Mouse (Mus musculus): ENCODE results near the gene Jsrp1. TPM values are rescaled to one million over a fixed set of nuclear protein-coding genes. Genes with fewer than 3 reads are reported as not detected.

The Jsrp1 gene
- not detected for polyA plus RNA-seq (2014; fragmentation: Illumina TruSeq; extraction: RNeasy Lipid Tissue Mini Kit (QIAGEN cat#74804); ENCODE audit: low read depth, low replicate concordance)

DNA sequence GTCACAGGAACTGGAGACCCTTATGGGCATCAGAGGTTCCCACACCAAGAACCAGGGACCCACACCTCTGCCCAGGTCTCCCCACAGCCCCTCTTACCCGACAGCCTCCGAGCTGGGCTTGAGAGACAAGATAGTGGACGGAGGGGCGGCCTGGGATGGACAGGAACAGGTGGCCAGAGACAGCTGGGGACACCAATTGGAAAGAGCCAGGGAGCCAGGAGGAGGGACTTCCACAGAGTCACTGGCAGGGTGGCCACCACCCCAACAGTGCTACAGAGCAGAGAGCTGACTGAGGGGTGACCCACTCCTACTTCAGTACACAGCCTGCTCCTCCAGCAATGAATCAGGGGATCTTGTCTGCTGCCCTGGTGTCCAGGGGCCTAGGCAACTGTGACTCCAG, at the start of gene Jsrp1:
Gene Jsrp1 (minus strand): TSS at position 133 of the 400 bp plus-strand sequence.

DNA sequence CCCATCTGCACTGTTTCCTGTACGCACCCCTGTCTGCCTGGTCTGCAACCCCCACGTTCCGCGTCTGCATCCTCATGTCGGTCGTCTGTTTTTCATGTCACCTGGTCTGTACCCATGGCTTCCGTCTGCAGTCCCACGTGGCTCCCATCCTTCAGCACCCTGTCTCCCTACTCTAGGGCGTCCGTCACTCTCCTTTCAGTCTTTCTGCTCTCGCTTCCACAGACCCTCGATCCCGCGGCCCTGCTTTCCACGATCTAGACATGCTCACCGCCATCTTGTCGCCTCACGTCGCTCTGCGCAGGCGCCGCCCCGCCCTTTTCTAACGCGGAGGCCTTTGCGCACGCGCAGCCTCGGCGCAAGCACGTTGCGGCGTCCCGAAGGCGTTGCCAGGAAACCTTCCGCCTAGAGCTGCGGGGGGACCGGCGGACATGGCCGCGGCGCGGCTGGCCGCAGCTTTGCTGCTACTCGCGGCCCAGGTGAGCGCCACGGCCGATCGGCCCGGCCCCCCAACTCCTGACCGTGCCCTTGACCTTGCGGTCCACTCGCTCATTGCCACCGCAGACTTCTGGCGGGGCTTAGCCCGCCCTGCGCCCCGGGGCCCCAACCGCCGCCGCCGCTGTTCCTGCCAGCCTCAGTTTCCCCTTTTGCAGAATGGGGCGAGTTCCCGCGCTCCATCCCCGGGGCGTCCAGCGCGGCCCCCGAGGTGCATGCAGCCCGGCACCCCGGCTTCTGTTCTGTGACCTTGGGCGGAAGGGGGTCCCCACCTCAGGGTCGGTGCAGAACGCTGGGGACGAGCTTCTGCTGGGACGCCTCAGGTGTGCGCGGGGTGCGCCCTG, 41.8 kb upstream of the Jsrp1 start, which contains the start of the genes Lsm7 and Sppl2b:
Gene Lsm7 (minus strand): TSS at position 297 of the 836 bp plus-strand sequence.
Gene Sppl2b (plus strand): TSS at position 363 of the 836 bp plus-strand sequence.

DNA sequence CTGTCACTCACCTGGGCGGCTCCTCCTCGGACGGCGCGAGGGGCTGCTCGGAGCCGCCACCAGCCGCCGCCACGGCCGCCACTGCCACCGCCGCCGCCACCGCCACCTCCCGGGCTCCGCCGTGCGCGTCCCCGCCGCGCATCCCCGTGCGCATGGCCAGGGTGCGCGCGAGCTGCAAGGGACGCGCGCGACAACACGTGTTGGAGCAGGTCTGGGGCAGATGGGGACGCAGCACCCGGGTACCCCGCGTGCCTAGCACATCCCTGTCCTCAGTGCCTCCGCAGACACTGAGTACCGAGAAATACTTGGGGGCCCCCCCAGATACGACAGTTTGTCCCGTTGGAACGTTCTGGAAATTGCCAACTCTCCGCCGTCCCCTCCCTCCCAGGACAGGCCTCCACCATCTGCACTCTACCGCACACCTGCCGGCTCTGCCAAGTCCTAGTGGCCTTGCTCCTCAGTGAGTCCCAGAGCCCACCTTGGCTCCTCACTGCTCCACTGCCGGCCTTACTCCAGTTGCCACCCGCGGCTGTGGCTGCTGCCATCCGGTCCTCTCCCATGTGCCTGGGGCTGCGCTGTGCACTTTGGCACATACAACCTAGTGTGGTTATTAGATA, 30.7 kb upstream of the Jsrp1 start, which contains the start of gene Lingo3:
Gene Lingo3 (minus strand): TSS at position 109 of the 617 bp plus-strand sequence.

DNA sequence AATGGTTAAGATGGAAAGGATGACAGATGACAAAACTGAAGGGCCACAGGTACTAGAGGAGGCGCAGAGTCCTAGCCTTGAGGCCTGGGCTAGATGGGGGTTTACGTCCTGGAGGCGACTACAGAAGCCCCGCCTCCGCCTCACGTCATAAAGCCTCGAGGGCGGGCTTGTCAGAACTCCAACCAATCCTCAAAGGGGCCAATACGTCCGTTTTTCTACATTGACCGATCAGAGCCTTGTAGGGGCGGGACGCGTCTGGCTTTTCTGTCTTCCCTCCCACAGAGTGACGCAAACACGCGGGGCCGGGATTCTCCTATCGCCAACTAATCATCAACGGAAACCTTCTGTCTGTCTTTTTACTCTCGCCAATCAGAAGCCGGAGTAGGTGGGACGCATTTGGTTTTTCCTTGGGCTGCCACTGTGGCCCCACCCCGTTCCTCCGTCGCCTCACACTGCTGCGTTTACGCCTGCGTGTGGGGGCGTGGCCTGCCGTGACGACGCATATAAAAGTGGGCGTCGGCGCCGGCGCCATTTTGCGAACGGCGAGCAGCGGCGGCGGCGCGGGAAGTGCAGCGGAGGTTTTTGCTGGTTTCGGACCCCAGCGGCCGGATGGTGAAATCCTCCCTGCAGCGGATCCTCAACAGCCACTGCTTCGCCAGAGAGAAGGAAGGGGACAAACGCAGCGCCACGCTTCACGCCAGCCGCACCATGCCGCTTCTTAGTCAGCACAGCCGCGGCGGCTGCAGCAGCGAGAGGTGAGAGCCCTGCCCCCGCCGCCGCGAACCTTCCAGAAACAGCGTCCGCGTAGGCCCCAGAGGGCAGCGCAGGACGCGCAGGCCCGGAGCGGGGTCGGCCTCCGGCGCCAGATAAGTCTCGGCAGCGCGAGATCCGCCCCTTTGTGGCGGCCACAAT, 13.1 kb upstream of the Jsrp1 start, which contains the start of gene Oaz1:
Gene Oaz1 (plus strand): TSS at position 506 of the 912 bp plus-strand sequence.

DNA sequence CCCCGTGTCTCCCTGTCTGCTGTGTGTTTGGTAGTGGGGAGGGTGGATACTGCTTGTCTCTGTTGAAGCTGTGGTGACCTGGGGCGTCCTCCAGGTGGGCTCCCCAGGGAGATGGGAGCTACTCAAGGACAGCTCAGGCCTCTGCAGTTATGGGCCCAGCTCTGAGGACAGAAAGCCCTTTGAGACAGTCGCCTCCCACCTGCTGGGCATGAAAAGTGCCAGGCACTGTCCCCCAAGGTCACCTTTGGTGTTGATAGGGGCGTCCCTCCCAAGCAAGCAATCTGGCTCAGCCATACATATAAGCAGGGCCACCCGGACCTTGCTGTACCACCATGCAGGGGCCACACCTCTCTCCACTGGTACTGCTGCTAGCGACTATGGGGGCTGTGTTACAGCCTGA, 8.4 kb downstream of the Jsrp1 start, which contains the start of gene Amh:
Gene Amh (plus strand): TSS at position 328 of the 400 bp plus-strand sequence.

DNA sequence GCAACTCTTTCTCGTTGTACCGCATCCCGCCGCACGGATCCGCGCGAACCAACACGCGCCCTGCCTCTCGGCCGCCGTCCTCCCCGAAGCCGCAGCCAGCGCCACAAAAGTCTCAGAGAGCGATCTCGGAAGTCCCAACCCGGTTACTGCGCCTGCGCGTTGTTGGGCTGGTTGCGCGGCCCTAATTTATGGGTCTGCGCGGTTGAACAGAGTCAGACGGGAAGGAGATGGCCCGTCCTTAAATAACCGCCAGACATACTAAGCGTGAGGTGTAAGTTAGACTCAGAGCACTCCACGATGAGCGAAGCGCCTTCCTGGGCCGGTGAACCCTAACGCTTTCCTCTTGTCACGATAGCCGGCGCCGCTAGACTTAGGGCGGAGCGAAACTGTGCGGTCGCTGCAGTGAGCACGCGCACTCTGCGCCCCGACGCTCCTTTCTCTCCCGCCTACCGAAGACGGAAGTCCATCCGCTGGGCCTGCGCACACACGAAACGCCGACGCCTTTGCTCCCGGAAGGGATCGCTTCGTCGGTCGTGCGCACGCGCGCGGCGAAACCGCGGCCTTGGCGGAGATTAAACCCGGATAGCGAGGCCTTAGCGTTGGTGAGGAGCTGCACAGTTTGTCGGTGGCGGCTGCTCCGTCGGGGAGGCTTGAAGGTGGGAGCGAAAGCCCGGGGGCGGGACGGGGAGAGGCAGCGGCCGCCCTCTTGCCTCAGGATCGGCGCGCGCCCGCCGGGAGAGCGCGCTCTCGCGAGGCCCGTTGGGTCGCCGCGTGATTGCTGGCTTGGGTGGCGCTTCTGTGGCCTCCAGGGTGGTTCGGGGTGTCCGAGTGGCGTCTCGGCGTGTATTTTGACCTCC, 14.9 kb downstream of the Jsrp1 start, which contains the start of the genes Sf3a2 and Plekhj1:
Gene Sf3a2 (plus strand): TSS at position 49 of the 857 bp plus-strand sequence.
Gene Plekhj1 (minus strand): TSS at position 477 of the 857 bp plus-strand sequence.

Other genes with a start within 250 kb of the Jsrp1 start
- 1.7 TPM for gene Klf16, start 236.2 kb downstream of the Jsrp1 start, polyA plus RNA-seq (2014; fragmentation: Illumina TruSeq; extraction: RNeasy Lipid Tissue Mini Kit (QIAGEN cat#74804); ENCODE audit: low read depth, low replicate concordance)
- gene Abhd17a, start 223.2 kb downstream of the Jsrp1 start, polyA plus RNA-seq (2014; fragmentation: Illumina TruSeq; extraction: RNeasy Lipid Tissue Mini Kit (QIAGEN cat#74804); ENCODE audit: low read depth, low replicate concordance): not detected
- 0.88 TPM for gene Scamp4, start 210.6 kb downstream of the Jsrp1 start, polyA plus RNA-seq (2014; fragmentation: Illumina TruSeq; extraction: RNeasy Lipid Tissue Mini Kit (QIAGEN cat#74804); ENCODE audit: low read depth, low replicate concordance)
- not detected for gene Adat3, start 210.6 kb downstream of the Jsrp1 start, polyA plus RNA-seq (2014; fragmentation: Illumina TruSeq; extraction: RNeasy Lipid Tissue Mini Kit (QIAGEN cat#74804); ENCODE audit: low read depth, low replicate concordance)
- gene Gm49322, start 207.5 kb downstream of the Jsrp1 start, polyA plus RNA-seq (2014; fragmentation: Illumina TruSeq; extraction: RNeasy Lipid Tissue Mini Kit (QIAGEN cat#74804); ENCODE audit: low read depth, low replicate concordance): not detected
- gene Csnk1g2, start 190.7 kb downstream of the Jsrp1 start, polyA plus RNA-seq (2014; fragmentation: Illumina TruSeq; extraction: RNeasy Lipid Tissue Mini Kit (QIAGEN cat#74804); ENCODE audit: low read depth, low replicate concordance): 6.7 TPM
- gene Btbd2, start 156.4 kb downstream of the Jsrp1 start, polyA plus RNA-seq (2014; fragmentation: Illumina TruSeq; extraction: RNeasy Lipid Tissue Mini Kit (QIAGEN cat#74804); ENCODE audit: low read depth, low replicate concordance): 0.13 TPM
- 1.7 TPM for gene Mknk2, start 135.4 kb downstream of the Jsrp1 start, polyA plus RNA-seq (2014; fragmentation: Illumina TruSeq; extraction: RNeasy Lipid Tissue Mini Kit (QIAGEN cat#74804); ENCODE audit: low read depth, low replicate concordance)
- gene Mob3a, start 111.5 kb downstream of the Jsrp1 start, polyA plus RNA-seq (2014; fragmentation: Illumina TruSeq; extraction: RNeasy Lipid Tissue Mini Kit (QIAGEN cat#74804); ENCODE audit: low read depth, low replicate concordance): 2.6 TPM
- 20.6 TPM for gene Izumo4, start 111.3 kb downstream of the Jsrp1 start, polyA plus RNA-seq (2014; fragmentation: Illumina TruSeq; extraction: RNeasy Lipid Tissue Mini Kit (QIAGEN cat#74804); ENCODE audit: low read depth, low replicate concordance)
- gene Ap3d1, start 71.2 kb downstream of the Jsrp1 start, polyA plus RNA-seq (2014; fragmentation: Illumina TruSeq; extraction: RNeasy Lipid Tissue Mini Kit (QIAGEN cat#74804); ENCODE audit: low read depth, low replicate concordance): 18.3 TPM
- gene Dot1l, start 58.3 kb downstream of the Jsrp1 start, polyA plus RNA-seq (2014; fragmentation: Illumina TruSeq; extraction: RNeasy Lipid Tissue Mini Kit (QIAGEN cat#74804); ENCODE audit: low read depth, low replicate concordance): 7.6 TPM
- gene Sf3a2, start 15.3 kb downstream of the Jsrp1 start, polyA plus RNA-seq (2014; fragmentation: Illumina TruSeq; extraction: RNeasy Lipid Tissue Mini Kit (QIAGEN cat#74804); ENCODE audit: low read depth, low replicate concordance): 5.3 TPM
- gene Plekhj1, start 14.9 kb downstream of the Jsrp1 start, polyA plus RNA-seq (2014; fragmentation: Illumina TruSeq; extraction: RNeasy Lipid Tissue Mini Kit (QIAGEN cat#74804); ENCODE audit: low read depth, low replicate concordance): 3.8 TPM
- not detected for gene Amh, start 8.3 kb downstream of the Jsrp1 start, polyA plus RNA-seq (2014; fragmentation: Illumina TruSeq; extraction: RNeasy Lipid Tissue Mini Kit (QIAGEN cat#74804); ENCODE audit: low read depth, low replicate concordance)
- 30.7 TPM for gene Oaz1, start 13.2 kb upstream of the Jsrp1 start, polyA plus RNA-seq (2014; fragmentation: Illumina TruSeq; extraction: RNeasy Lipid Tissue Mini Kit (QIAGEN cat#74804); ENCODE audit: low read depth, low replicate concordance)
- gene Lingo3, start 30.5 kb upstream of the Jsrp1 start, polyA plus RNA-seq (2014; fragmentation: Illumina TruSeq; extraction: RNeasy Lipid Tissue Mini Kit (QIAGEN cat#74804); ENCODE audit: low read depth, low replicate concordance): 0.06 TPM
- 2.3 TPM for gene Lsm7, start 41.7 kb upstream of the Jsrp1 start, polyA plus RNA-seq (2014; fragmentation: Illumina TruSeq; extraction: RNeasy Lipid Tissue Mini Kit (QIAGEN cat#74804); ENCODE audit: low read depth, low replicate concordance)
- gene Sppl2b, start 41.8 kb upstream of the Jsrp1 start, polyA plus RNA-seq (2014; fragmentation: Illumina TruSeq; extraction: RNeasy Lipid Tissue Mini Kit (QIAGEN cat#74804); ENCODE audit: low read depth, low replicate concordance): 1.7 TPM
- not detected for gene Tmprss9, start 58.4 kb upstream of the Jsrp1 start, polyA plus RNA-seq (2014; fragmentation: Illumina TruSeq; extraction: RNeasy Lipid Tissue Mini Kit (QIAGEN cat#74804); ENCODE audit: low read depth, low replicate concordance)
- gene Timm13, start 87.5 kb upstream of the Jsrp1 start, polyA plus RNA-seq (2014; fragmentation: Illumina TruSeq; extraction: RNeasy Lipid Tissue Mini Kit (QIAGEN cat#74804); ENCODE audit: low read depth, low replicate concordance): not detected
- gene Lmnb2, start 104.7 kb upstream of the Jsrp1 start, polyA plus RNA-seq (2014; fragmentation: Illumina TruSeq; extraction: RNeasy Lipid Tissue Mini Kit (QIAGEN cat#74804); ENCODE audit: low read depth, low replicate concordance): 1.6 TPM
- gene Gadd45b, start 116.6 kb upstream of the Jsrp1 start, polyA plus RNA-seq (2014; fragmentation: Illumina TruSeq; extraction: RNeasy Lipid Tissue Mini Kit (QIAGEN cat#74804); ENCODE audit: low read depth, low replicate concordance): 3.8 TPM
- 0.27 TPM for gene Gng7, start 201.4 kb upstream of the Jsrp1 start, polyA plus RNA-seq (2014; fragmentation: Illumina TruSeq; extraction: RNeasy Lipid Tissue Mini Kit (QIAGEN cat#74804); ENCODE audit: low read depth, low replicate concordance)
- gene Diras1, start 212.2 kb upstream of the Jsrp1 start, polyA plus RNA-seq (2014; fragmentation: Illumina TruSeq; extraction: RNeasy Lipid Tissue Mini Kit (QIAGEN cat#74804); ENCODE audit: low read depth, low replicate concordance): 0.17 TPM
- gene Slc39a3, start 223.9 kb upstream of the Jsrp1 start, polyA plus RNA-seq (2014; fragmentation: Illumina TruSeq; extraction: RNeasy Lipid Tissue Mini Kit (QIAGEN cat#74804); ENCODE audit: low read depth, low replicate concordance): 0.71 TPM
- 3.3 TPM for gene Sgta, start 246.7 kb upstream of the Jsrp1 start, polyA plus RNA-seq (2014; fragmentation: Illumina TruSeq; extraction: RNeasy Lipid Tissue Mini Kit (QIAGEN cat#74804); ENCODE audit: low read depth, low replicate concordance)

All from testis, adult 10 weeks (tissue).